Mouse (Mus musculus): ENCODE measurements around the gene Cog3. TPM values are rescaled to one million over a fixed set of nuclear protein-coding genes. Genes with fewer than 3 reads are reported as not detected.
"Not testable (repeated sequence)": the region's sequence is repeated elsewhere in the genome, so short reads cannot be mapped to it uniquely, and the experiment has no call there.

Gene Cog3
- polyA plus RNA-seq, 1 experiment from 2014 or later: 25.4 TPM

DNA sequence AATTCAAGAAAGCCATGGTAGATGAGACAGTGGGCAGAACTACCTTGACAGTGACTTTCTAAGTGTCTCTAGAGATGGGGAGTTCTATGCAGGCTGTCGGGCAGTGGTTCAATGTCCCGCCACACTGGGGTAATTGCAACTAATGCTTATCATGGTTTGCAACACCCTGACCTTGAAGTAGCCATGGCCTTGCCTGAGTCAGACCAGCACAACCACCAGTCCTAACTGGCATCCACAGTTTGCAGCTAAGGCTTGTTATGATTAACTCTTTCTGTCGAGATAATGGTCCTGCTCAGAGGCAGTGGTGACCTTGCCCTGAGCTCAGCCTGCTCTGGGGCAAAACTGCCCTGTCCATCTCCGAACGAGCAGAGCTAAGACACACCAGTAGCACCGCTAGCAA, 35.0 kb upstream of the Cog3 start:
- no peak for ATAC-seq (ENCODE audit: low FRiP score, low TSS enrichment)
- WGBS: 84% methylated on average over 6 of the region's 6 CpGs
- no peak overlapping the region for H3K27ac ChIP-seq (replicated peaks; ENCODE audit: low read depth, low read length)

DNA sequence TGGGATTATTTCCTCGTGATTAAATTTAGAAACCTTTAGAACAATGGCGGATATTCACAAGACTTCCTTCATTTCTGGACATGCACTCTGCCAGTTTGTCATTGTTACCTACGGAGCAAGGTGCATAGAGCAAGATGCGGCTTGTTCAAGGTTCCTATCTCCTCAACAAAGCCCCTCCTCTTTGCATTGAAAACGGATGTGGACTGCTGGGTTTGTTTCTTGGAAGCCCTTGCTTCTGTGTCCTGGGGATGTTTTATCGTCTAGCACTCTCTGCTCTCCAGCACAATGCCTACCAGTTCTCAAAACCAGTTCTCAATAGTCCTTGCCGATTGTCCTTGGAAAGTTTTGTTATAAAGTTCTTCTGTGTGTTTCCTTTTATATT, 33.5 kb upstream of the Cog3 start:
- Histone ChIP-seq H3K27ac (replicated peaks; ENCODE audit: low read depth, low read length) (no peak overlapping the region), H3K4me3 (replicated peaks; ENCODE audit: low read depth, low read length) (no peak overlapping the region), H3K4me1 (ENCODE audit: control insufficient read depth, insufficient read depth, low read length) (0 out of 2 replicates have a peak, but pooled peaks cover 5% of the 10 kb centered on the region), H3K36me3 (ENCODE audit: control insufficient read depth, insufficient read depth, low read length) (no peaks in the 10 kb centered on the region), H3K9ac (replicated peaks; ENCODE audit: low read length) (no peak overlapping the region), H3K27me3 (ENCODE audit: control insufficient read depth, insufficient read depth, low read length) (no peaks in the 10 kb centered on the region), H3K4me2 (ENCODE audit: low read length) (no peak overlapping the region; the same call in 1 of the 2 replicates), H3K9me3 (ENCODE audit: control insufficient read depth, low read length) (no peaks in the 10 kb centered on the region)
- DNase-seq (no peak), ATAC-seq (ENCODE audit: low FRiP score, low TSS enrichment) (no peak)
- 38% methylated on average over 7 of the region's 7 CpGs for WGBS

More for the DNA sequence above, 35.0 kb upstream of the Cog3 start:
- DNase-seq: no peak
- H3K4me2 ChIP-seq (ENCODE audit: low read length): no peak overlapping the region
- no peaks in the 10 kb centered on the region for H3K36me3 ChIP-seq (ENCODE audit: control insufficient read depth, insufficient read depth, low read length)
- H3K9me3 ChIP-seq (ENCODE audit: control insufficient read depth, low read length): no peaks in the 10 kb centered on the region
- no peak overlapping the region for H3K9ac ChIP-seq (replicated peaks; ENCODE audit: low read length)
- no peaks in the 10 kb centered on the region for H3K27me3 ChIP-seq (ENCODE audit: control insufficient read depth, insufficient read depth, low read length)
- H3K4me3 ChIP-seq (replicated peaks; ENCODE audit: low read depth, low read length): no peak overlapping the region
- 0 out of 2 replicates have a peak, but pooled peaks cover 5% of the 10 kb centered on the region for H3K4me1 ChIP-seq (ENCODE audit: control insufficient read depth, insufficient read depth, low read length)

DNA sequence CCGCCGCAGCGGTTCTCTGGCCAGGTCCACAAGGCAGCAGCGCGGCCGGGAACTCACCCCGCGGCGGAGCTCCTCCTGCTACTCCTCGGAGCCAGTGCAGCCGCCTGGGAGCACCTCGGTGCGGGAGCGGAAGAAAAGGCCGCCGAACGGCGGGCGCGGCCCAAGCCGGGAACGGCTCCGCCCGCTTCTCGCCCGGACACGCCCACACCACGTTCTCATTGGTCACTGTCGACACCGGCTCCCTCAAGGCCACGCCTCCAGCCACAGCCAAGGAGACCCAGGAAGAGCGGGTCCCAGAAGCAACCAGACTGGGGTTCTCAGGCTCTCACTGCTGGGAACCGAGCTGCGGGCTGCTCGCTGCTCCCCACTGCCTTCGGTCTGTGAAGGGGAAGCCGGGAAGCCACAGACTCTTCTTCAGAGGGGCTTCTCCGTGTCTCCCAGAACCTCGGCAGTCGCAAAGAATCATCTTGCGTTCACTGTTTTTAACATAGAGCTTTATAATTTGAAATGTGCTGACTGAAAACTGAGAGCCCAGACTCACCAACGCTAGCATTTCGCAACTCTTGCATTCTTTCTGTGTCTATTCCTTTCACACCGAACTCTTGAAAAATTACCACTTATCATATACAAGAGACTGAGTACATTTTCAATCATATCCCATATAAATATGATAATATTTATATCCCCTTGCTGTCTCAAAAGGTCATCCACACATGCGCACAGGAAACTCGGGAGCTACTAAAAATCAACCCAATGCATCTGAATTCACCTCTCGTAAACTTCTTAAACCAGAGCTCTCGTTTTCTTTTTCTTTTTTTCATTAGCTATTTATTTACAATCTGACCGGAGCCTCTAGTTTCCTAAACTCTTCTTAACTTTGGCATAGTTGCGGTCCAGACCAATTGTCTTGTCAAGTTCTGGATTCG, 32.8 kb upstream of the Cog3 start, which contains the start of gene Slc25a30:
Gene Slc25a30 (minus strand): TSS at position 170 of the 926 bp plus-strand sequence.
- ATAC-seq (ENCODE audit: low FRiP score, low TSS enrichment) (peak; percentile 99), DNase-seq (peak; percentile 98)
- Histone ChIP-seq H3K27me3 (ENCODE audit: control insufficient read depth, insufficient read depth, low read length) (no peaks in the 10 kb centered on the region), H3K4me2 (ENCODE audit: low read length) (peak within 1 kb of the TSS; percentile 71), H3K9ac (replicated peaks; ENCODE audit: low read length) (peak within 1 kb of the TSS; percentile 88), H3K4me3 (replicated peaks; ENCODE audit: low read depth, low read length) (peak within 1 kb of the TSS; percentile 79), H3K9me3 (ENCODE audit: control insufficient read depth, low read length) (no peaks in the 10 kb centered on the region), H3K27ac (replicated peaks; ENCODE audit: low read depth, low read length) (peak within 1 kb of the TSS; percentile 94), H3K4me1 (ENCODE audit: control insufficient read depth, insufficient read depth, low read length) (0 out of 2 replicates have a peak, but pooled peaks cover 5% of the 10 kb centered on the region), H3K36me3 (ENCODE audit: control insufficient read depth, insufficient read depth, low read length) (no peaks in the 10 kb centered on the region)
- 7% methylated on average over 48 of the region's 51 CpGs for WGBS

DNA sequence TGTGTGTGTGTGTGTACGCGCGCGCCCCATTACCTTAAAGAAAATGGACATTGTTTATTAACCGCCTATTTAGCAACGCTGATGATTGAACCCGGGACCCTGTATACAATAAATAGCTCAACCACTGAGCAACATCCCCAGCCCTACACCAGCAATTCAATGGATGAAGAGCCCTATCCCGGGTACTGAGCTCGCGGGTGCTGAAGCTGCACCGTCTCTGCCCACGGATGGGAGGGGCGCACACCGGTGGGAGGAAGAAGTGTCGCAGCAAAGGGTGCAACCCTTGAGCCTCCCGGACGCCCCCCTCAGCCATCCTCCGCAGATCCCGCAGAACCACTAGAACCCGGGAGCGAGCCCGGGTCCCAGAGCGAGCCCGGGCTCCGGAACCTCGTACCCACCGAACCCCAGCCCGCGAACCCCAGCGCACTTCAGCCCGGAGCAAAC, 32.1 kb upstream of the Cog3 start:
- Histone ChIP-seq H3K36me3 (ENCODE audit: control insufficient read depth, insufficient read depth, low read length) (no peaks in the 10 kb centered on the region), H3K4me1 (ENCODE audit: control insufficient read depth, insufficient read depth, low read length) (0 out of 2 replicates have a peak, but pooled peaks cover 5% of the 10 kb centered on the region), H3K27me3 (ENCODE audit: control insufficient read depth, insufficient read depth, low read length) (no peaks in the 10 kb centered on the region), H3K27ac (replicated peaks; ENCODE audit: low read depth, low read length) (peak overlapping the region; percentile 94), H3K4me3 (replicated peaks; ENCODE audit: low read depth, low read length) (peak overlapping the region; percentile 79), H3K4me2 (ENCODE audit: low read length) (peak overlapping the region; percentile 71), H3K9me3 (ENCODE audit: control insufficient read depth, low read length) (no peaks in the 10 kb centered on the region), H3K9ac (replicated peaks; ENCODE audit: low read length) (peak overlapping the region; percentile 88)
- ATAC-seq (ENCODE audit: low FRiP score, low TSS enrichment): peak; percentile 81
- DNase-seq: peak; percentile 78
- 1% methylated on average over 31 of the region's 31 CpGs for WGBS

DNA sequence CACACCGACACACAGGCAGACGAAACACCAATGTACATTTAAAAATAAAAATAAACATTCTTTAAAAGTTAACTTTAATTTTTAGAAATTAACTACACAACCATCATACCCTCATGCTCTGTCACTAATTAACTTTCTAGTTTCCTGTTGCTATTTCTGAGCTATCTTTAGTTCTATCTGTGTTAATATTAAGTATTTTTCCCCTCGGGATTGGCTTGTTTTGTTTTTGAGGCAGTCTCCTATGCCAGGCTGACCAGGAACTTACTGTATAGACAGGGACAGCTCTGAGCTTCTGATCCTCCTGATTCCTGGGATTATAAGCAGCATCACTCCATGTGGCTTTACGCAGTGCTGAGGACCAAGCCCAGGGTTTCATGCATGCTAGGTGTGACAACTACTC, 25.6 kb upstream of the Cog3 start:
- no peak overlapping the region for H3K4me3 ChIP-seq (replicated peaks; ENCODE audit: low read depth, low read length)
- H3K4me2 ChIP-seq (ENCODE audit: low read length): no peak overlapping the region
- H3K27ac ChIP-seq (replicated peaks; ENCODE audit: low read depth, low read length): no peak overlapping the region
- H3K9me3 ChIP-seq (ENCODE audit: control insufficient read depth, low read length): no peaks in the 10 kb centered on the region
- no peak for ATAC-seq (ENCODE audit: low FRiP score, low TSS enrichment)
- no peaks in the 10 kb centered on the region for H3K4me1 ChIP-seq (ENCODE audit: control insufficient read depth, insufficient read depth, low read length)
- no peak for DNase-seq
- no peaks in the 10 kb centered on the region for H3K27me3 ChIP-seq (ENCODE audit: control insufficient read depth, insufficient read depth, low read length)
- H3K9ac ChIP-seq (replicated peaks; ENCODE audit: low read length): no peak overlapping the region
- H3K36me3 ChIP-seq (ENCODE audit: control insufficient read depth, insufficient read depth, low read length): 0 out of 2 replicates have a peak, but pooled peaks cover 5% of the 10 kb centered on the region
- 93% methylated on average over 4 of the region's 4 CpGs for WGBS

DNA sequence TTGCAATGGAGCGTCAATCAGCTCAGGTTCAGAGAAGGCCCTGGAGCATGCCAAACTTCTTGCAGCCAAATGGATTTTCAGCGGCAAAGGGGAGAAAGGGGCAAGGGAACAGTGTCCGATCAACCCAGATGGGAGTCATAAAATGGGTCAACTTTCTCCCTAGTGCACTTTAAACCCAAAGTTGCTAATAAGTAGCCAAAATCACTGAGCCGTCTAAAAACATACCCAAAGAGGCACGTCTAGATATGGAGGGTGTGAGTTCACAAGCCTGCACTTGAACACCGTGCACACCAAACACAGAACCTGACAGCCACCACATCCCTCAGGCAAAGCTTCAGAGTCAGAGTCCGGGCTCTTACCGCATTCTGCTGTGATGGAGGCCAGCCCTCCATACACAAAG, 22.3 kb upstream of the Cog3 start:
- no peaks in the 10 kb centered on the region for H3K4me1 ChIP-seq (ENCODE audit: control insufficient read depth, insufficient read depth, low read length)
- H3K9ac ChIP-seq (replicated peaks; ENCODE audit: low read length): no peak overlapping the region
- H3K27me3 ChIP-seq (ENCODE audit: control insufficient read depth, insufficient read depth, low read length): no peaks in the 10 kb centered on the region
- peaks cover 12% of the 10 kb centered on the region; the same call in 1 of the 2 replicates for H3K36me3 ChIP-seq (ENCODE audit: control insufficient read depth, insufficient read depth, low read length)
- H3K4me3 ChIP-seq (replicated peaks; ENCODE audit: low read depth, low read length): no peak overlapping the region
- no peaks in the 10 kb centered on the region for H3K9me3 ChIP-seq (ENCODE audit: control insufficient read depth, low read length)
- H3K27ac ChIP-seq (replicated peaks; ENCODE audit: low read depth, low read length): no peak overlapping the region
- WGBS: 92% methylated on average over 8 of the region's 8 CpGs
- no peak for DNase-seq
- no peak overlapping the region for H3K4me2 ChIP-seq (ENCODE audit: low read length)
- no peak for ATAC-seq (ENCODE audit: low FRiP score, low TSS enrichment)

DNA sequence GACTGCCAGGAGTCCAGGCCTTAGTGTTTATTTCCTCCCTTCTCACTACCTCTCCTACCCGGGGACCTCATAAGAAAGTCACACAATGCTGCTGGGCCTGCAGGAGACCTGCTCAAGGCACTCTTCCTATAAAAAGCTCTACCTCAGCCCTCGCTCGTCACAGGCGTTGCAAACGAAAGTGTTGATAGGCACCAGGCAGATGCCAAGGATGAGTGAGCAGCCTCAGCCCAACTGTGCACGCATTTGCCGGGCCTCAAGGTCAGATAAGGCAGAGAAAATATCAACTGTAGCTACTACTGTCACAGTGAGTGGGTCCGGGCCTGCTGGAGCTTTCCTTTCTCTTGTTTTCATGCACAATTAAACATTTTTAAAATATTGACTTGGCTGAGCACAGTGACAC, 19.1 kb upstream of the Cog3 start:
- no peaks in the 10 kb centered on the region for H3K4me1 ChIP-seq (ENCODE audit: control insufficient read depth, insufficient read depth, low read length)
- ATAC-seq (ENCODE audit: low FRiP score, low TSS enrichment) (no peak), DNase-seq (no peak)
- peaks cover 34% of the 10 kb centered on the region for H3K36me3 ChIP-seq (ENCODE audit: control insufficient read depth, insufficient read depth, low read length)
- 86% methylated on average over 8 of the region's 8 CpGs for WGBS
- H3K9me3 ChIP-seq (ENCODE audit: control insufficient read depth, low read length): no peaks in the 10 kb centered on the region
- no peak overlapping the region for H3K4me2 ChIP-seq (ENCODE audit: low read length)
- no peak overlapping the region for H3K27ac ChIP-seq (replicated peaks; ENCODE audit: low read depth, low read length)
- H3K4me3 ChIP-seq (replicated peaks; ENCODE audit: low read depth, low read length): no peak overlapping the region
- no peaks in the 10 kb centered on the region for H3K27me3 ChIP-seq (ENCODE audit: control insufficient read depth, insufficient read depth, low read length)
- no peak overlapping the region for H3K9ac ChIP-seq (replicated peaks; ENCODE audit: low read length)

DNA sequence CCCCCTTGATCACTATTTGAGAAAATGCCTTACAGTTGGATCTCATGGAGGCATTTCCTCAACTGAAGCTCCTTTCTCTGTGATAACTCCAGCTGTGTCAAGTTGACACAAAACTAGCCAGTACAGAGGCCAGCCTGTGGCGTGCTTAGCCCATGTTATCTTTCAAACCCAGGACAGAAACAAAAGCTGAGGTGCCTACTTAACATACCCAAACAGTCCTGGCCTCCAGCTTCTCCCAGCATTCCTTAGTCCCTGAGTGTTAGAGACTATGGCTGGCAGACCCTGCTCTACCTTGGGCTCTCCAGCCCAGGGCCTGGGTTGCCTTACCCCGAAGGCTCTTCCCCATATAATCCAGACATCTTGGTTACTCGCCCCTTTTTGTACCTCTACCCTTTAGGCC, 18.1 kb upstream of the Cog3 start:
- not testable (repeated sequence) for H3K27ac ChIP-seq (replicated peaks; ENCODE audit: low read depth, low read length); DNase-seq; H3K9ac ChIP-seq (replicated peaks; ENCODE audit: low read length); H3K9me3 ChIP-seq (ENCODE audit: control insufficient read depth, low read length); ATAC-seq (ENCODE audit: low FRiP score, low TSS enrichment); H3K4me2 ChIP-seq (ENCODE audit: low read length); H3K4me3 ChIP-seq (replicated peaks; ENCODE audit: low read depth, low read length); H3K27me3 ChIP-seq (ENCODE audit: control insufficient read depth, insufficient read depth, low read length); H3K4me1 ChIP-seq (ENCODE audit: control insufficient read depth, insufficient read depth, low read length)
- H3K36me3 ChIP-seq (ENCODE audit: control insufficient read depth, insufficient read depth, low read length): peaks cover 38% of the 10 kb centered on the region
- WGBS: 95% methylated on average over 3 of the region's 3 CpGs

Data from midbrain, embryonic 14.5 days (tissue).